In genomic region chr12:110319696-110320095, GRCm38 (mm10) we compare ENCODE assay signal across 28 mouse cellular contexts. TPM values are rescaled to one million over a fixed set of nuclear protein-coding genes. Genes with fewer than 3 reads are reported as not detected.
A peak's percentile ranks its signal among the peaks of the same experiment; 100 is the strongest.
DNase-seq lines count a peak whose midpoint lies in the region; ATAC-seq and TF ChIP-seq lines count a peak whose summit lies in the region.
"Had no signal": no experiment of that assay in that cellular context is flagged by ENCODE, and none has a peak within 500 bp of the region (broad histone marks: within the 10 kb centered on the region; RNA-seq: fewer than 3 reads in every experiment).

No protein-coding gene starts in this region.

- ATAC-seq in megakaryocyte, adult 5-6 weeks (ENCODE audit: poor library complexity, severe bottlenecking) = no peak
- ATAC-seq: activated CD4-positive, CD25-positive, alpha-beta regulatory T cell, adult 4 months; CD4-positive, CD25-positive, alpha-beta regulatory T cell, adult 4 months; forebrain, embryonic 13.5 days; forebrain, embryonic 15.5 days; forebrain, postnatal 0 days; Patski had no signal

- H3K4me3 ChIP-seq in E14TG2a.4 (replicated peaks; ENCODE audit: low read length) (peak overlapping the region; percentile 59), ES-E14 (ENCODE audit: insufficient read depth in 1 of 2, low read depth in 1 of 2, low read length in 2 of 2, poor library complexity in 1 of 2, severe bottlenecking in 1 of 2) (peak overlapping the region in 1 of 2 experiments; percentile 35; a peak in 2 of 4 replicates)
- H3K4me3 ChIP-seq: embryonic facial prominence, embryonic 10.5 days; embryonic facial prominence, embryonic 12.5 days; forebrain, embryonic 13.5 days; forebrain, embryonic 15.5 days had no signal

- 0 out of 2 replicates have a peak overlapping the region, but pooled peaks have one; percentile 23 for H3K9ac ChIP-seq in ES-E14 (ENCODE audit: insufficient read depth, low read depth, low read length, poor library complexity, severe bottlenecking)
- H3K9ac ChIP-seq: embryonic facial prominence, embryonic 12.5 days; forebrain, embryonic 13.5 days; forebrain, embryonic 15.5 days; forebrain, postnatal 0 days had no signal

- in situ Hi-C loops in ES-E14 (cut with MboI; ENCODE audit: low sequenced_read_pairs in 2 of 2, unreplicated experiment in 2 of 2) = no loop called here

- peaks cover 38% of the 10 kb centered on the region for H3K27me3 ChIP-seq in E14TG2a.4 (ENCODE audit: insufficient read depth, low read length)
- H3K27me3 ChIP-seq: embryonic facial prominence, embryonic 12.5 days; forebrain, embryonic 13.5 days; forebrain, embryonic 15.5 days; Patski had no signal

- TF ChIP-seq CTCF in E14TG2a.4 (conservative IDR thresholded peaks at IDR 0.05; ENCODE audit: low read length) = no peak

- H3K9me3 ChIP-seq in E14TG2a.4 (ENCODE audit: low read length) (peaks cover 20% of the 10 kb centered on the region), ES-E14 (ENCODE audit: control insufficient read depth, insufficient read depth, low read depth, low read length) (no peaks in the 10 kb centered on the region)
- H3K9me3 ChIP-seq: forebrain, embryonic 15.5 days had no signal

- H3K4me1 ChIP-seq in E14TG2a.4 (replicated peaks; ENCODE audit: low read depth, low read length) (peaks cover 8% of the 10 kb centered on the region; the same call in 1 of the 2 replicates), ES-E14 (ENCODE audit: control insufficient read depth in 2 of 2, insufficient read depth in 2 of 2, low read length in 2 of 2, poor library complexity in 1 of 2) (no peaks in the 10 kb centered on the region)
- H3K4me1 ChIP-seq: embryonic facial prominence, embryonic 10.5 days; embryonic facial prominence, embryonic 12.5 days; forebrain, embryonic 13.5 days; forebrain, embryonic 15.5 days had no signal

- H3K36me3 ChIP-seq in E14TG2a.4 (ENCODE audit: insufficient read depth, low read length) (no peaks in the 10 kb centered on the region), ES-E14 (ENCODE audit: control insufficient read depth, insufficient read depth, low read length, poor library complexity, severe bottlenecking) (no peaks in the 10 kb centered on the region)
- H3K36me3 ChIP-seq: embryonic facial prominence, embryonic 10.5 days; embryonic facial prominence, embryonic 12.5 days; forebrain, embryonic 15.5 days had no signal

- DNase-seq in heart, adult 11 months = peak; percentile 84
- DNase-seq in heart, postnatal 10 days = no peak
- DNase-seq in ES-E14 (ENCODE audit: low read depth, low spot score) = no peak
- DNase-seq in R1 (ENCODE audit: low read depth, low spot score) = peak; percentile 11
- DNase-seq in urinary bladder, postnatal 10 days (ENCODE audit: low spot score) = no peak
- no peak for DNase-seq in layer of hippocampus, postnatal 14 days (ENCODE audit: low spot score in 2 of 2)
- DNase-seq: adrenal gland, adult 8-10 months; adrenal gland, postnatal 14 days; B cell, adult 2 months; cerebellum, adult 11 months; cerebellum, adult 18-20 months; cerebellum, adult 8-10 months; cerebellum, adult 9-11 months; cerebellum, postnatal 14 days; cerebellum, postnatal 36 days; embryo, embryonic 11 days; forebrain, postnatal 0 days had no signal

- no peak overlapping the region for H3K27ac ChIP-seq in ES-E14 (ENCODE audit: insufficient read depth, low read depth, low read length, poor library complexity, severe bottlenecking)
- H3K27ac ChIP-seq: embryonic facial prominence, embryonic 10.5 days; embryonic facial prominence, embryonic 12.5 days; forebrain, embryonic 13.5 days; forebrain, embryonic 15.5 days had no signal

- intact Hi-C loops in heart, postnatal 10 days (cut with DNase I) = no loop called here

TF ChIP-seq in ES-E14, 5 proteins besides CTCF, POLR2A, EP300 and RAD21:
- TF ChIP-seq ZC3H11A (IDR thresholded peaks at IDR 0.05; ENCODE audit: borderline replicate concordance, low read depth, low read length) (no peak), CHD2 (IDR thresholded peaks at IDR 0.05; ENCODE audit: low read depth, low read length) (no peak), HCFC1 (IDR thresholded peaks at IDR 0.05; ENCODE audit: borderline replicate concordance, insufficient read depth, low read length) (no peak), MAFK (IDR thresholded peaks at IDR 0.05; ENCODE audit: insufficient read depth, low read depth, low read length) (no peak), ZNF384 (IDR thresholded peaks at IDR 0.05; ENCODE audit: low read depth, low read length) (no peak)
TF ChIP-seq in ES-E14: peak in this region for 0.

RNA-seq across cellular contexts. Expression of gene Dio3, which starts 40.8 kb away (rescaled TPM):
- total RNA-seq in heart, postnatal 10 days (2021) = not detected
- 4.7 and 8.5 TPM in 2 replicates for total RNA-seq in ES-E14 (2012; rRNA removed)
- not detected in 2 replicates for total RNA-seq in megakaryocyte, adult 5-6 weeks (2015)
- total RNA-seq in megakaryocyte, adult 5-6 weeks (2017) = not detected in 2 replicates
- 1 to 10 TPM; 1.9 to 3.6 TPM for total RNA-seq in layer of hippocampus, postnatal 14 days (2021)
- total RNA-seq: CH12.LX; common myeloid progenitor, adult 5-6 weeks had no signal

Comparison
In these comparisons a context has a peak if more than half of its experiments do, and no peak if none do; other contexts are left out.
1. DNase-seq: peak in heart, adult 11 months (single experiment) and R1 (single experiment); none in heart, postnatal 10 days (0 of 2), ES-E14 (single experiment), urinary bladder, postnatal 10 days (single experiment) and layer of hippocampus, postnatal 14 days (0 of 2).